Mouse (Mus musculus) spleen, postnatal 10 days (tissue): Measurements from ENCODE around the gene Tex35.

Source experiments
- DNase-seq, 2 experiments: peaks; one replicate each; pipeline ENCODE4 v3.0.0; 2021 to 2022; ENCODE audit warnings: low spot score in 2 of 2

The Tex35 gene

DNA sequence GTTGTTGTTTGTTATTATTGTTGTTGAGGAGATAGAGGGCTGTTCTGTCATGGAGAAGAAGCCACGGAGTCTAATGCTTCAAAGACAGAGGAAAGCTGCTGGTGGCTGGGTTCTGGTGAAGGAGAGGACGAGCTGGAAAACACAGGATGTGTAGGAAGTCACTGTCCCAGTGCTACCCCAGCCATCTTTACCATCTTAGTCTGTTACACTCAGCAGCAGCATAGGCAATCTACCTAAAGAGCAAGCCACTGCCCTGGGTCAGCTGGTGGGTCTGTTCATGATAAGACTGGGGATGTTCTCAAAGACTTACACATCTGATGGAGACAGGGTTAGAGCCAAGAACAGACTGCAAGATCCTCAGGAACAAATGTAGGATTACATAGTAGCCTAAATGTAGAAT lies 58.6 kb downstream of the Tex35 start:
- DNase-seq, result no peak
